Mouse (Mus musculus): ENCODE results near the gene Itih5. TPM values are rescaled to one million over a fixed set of nuclear protein-coding genes. Genes with fewer than 3 reads are reported as not detected.

Gene Itih5
- total RNA-seq, 2 experiments from 2014 or later, result 9.2 to 12.0 TPM

GRCm38 (mm10) chr2:10250926-10251325 lies 97.6 kb downstream of the Itih5 start:
- no peak for DNase-seq (ENCODE audit: extremely low spot score in 1 of 2, low spot score in 2 of 2)
- intact Hi-C loops (cut with DNase I), result no loop called here

- DNase-seq (ENCODE audit: extremely low spot score in 1 of 2, low spot score in 2 of 2), result no peak
- intact Hi-C loops (cut with DNase I), result no loop called here
Observed at GRCm38 (mm10) chr2:10251466-10251865, 98.1 kb downstream of the Itih5 start.

- no peak for DNase-seq (ENCODE audit: extremely low spot score in 1 of 2, low spot score in 2 of 2)
- intact Hi-C loops (cut with DNase I), result no loop called here
Observed at GRCm38 (mm10) chr2:10252016-10252415, 98.6 kb downstream of the Itih5 start.

- DNase-seq (ENCODE audit: extremely low spot score in 1 of 2, low spot score in 2 of 2), result no peak
- intact Hi-C loops (cut with DNase I), result no loop called here
Observed at GRCm38 (mm10) chr2:10253351-10253750, 100.0 kb downstream of the Itih5 start.

GRCm38 (mm10) chr2:10256949-10257348 lies 103.6 kb downstream of the Itih5 start:
- intact Hi-C loops (cut with DNase I), result no loop called here
- DNase-seq (ENCODE audit: extremely low spot score in 1 of 2, low spot score in 2 of 2), result no peak

- intact Hi-C loops (cut with DNase I), result no loop called here
- DNase-seq (ENCODE audit: extremely low spot score in 1 of 2, low spot score in 2 of 2), result no peak
Observed at GRCm38 (mm10) chr2:10258312-10258711, 104.9 kb downstream of the Itih5 start.

- intact Hi-C loops (cut with DNase I), result no loop called here
- DNase-seq (ENCODE audit: extremely low spot score in 1 of 2, low spot score in 2 of 2), result no peak
Observed at GRCm38 (mm10) chr2:10260109-10260508, 106.7 kb downstream of the Itih5 start.

GRCm38 (mm10) chr2:10261337-10261736 lies 108.0 kb downstream of the Itih5 start:
- DNase-seq (ENCODE audit: extremely low spot score in 1 of 2, low spot score in 2 of 2), result no peak
- intact Hi-C loops (cut with DNase I), result no loop called here

- intact Hi-C loops (cut with DNase I), result no loop called here
- no peak for DNase-seq (ENCODE audit: extremely low spot score in 1 of 2, low spot score in 2 of 2)
Observed at GRCm38 (mm10) chr2:10262722-10263121, 109.4 kb downstream of the Itih5 start.

GRCm38 (mm10) chr2:10263909-10264489 lies 110.6 kb downstream of the Itih5 start:
- DNase-seq (ENCODE audit: extremely low spot score in 1 of 2, low spot score in 2 of 2), result no peak
- intact Hi-C loops (cut with DNase I), result no loop called here

GRCm38 (mm10) chr2:10265881-10266280 lies 112.5 kb downstream of the Itih5 start:
- DNase-seq (ENCODE audit: extremely low spot score in 1 of 2, low spot score in 2 of 2), result no peak
- intact Hi-C loops (cut with DNase I), result no loop called here

GRCm38 (mm10) chr2:10272604-10273115 lies 119.3 kb downstream of the Itih5 start:
- intact Hi-C loops (cut with DNase I), result no loop called here
- DNase-seq (ENCODE audit: extremely low spot score in 1 of 2, low spot score in 2 of 2), result no peak

- intact Hi-C loops (cut with DNase I), result no loop called here
- DNase-seq (ENCODE audit: extremely low spot score in 1 of 2, low spot score in 2 of 2), result no peak
Observed at GRCm38 (mm10) chr2:10273541-10274050, 120.2 kb downstream of the Itih5 start.

- peak; percentile 43 to 82 for DNase-seq (ENCODE audit: extremely low spot score in 1 of 2, low spot score in 2 of 2)
- intact Hi-C loops (cut with DNase I), result no loop called here
Observed at GRCm38 (mm10) chr2:10276194-10276593, 122.8 kb downstream of the Itih5 start.

- intact Hi-C loops (cut with DNase I), result no loop called here
Observed at GRCm38 (mm10) chr2:10283686-10284085, 130.3 kb downstream of the Itih5 start.

GRCm38 (mm10) chr2:10284636-10285270 lies 131.4 kb downstream of the Itih5 start:
- peak in 1 of 2 experiments; percentile 63 for DNase-seq (ENCODE audit: extremely low spot score in 1 of 2, low spot score in 2 of 2)
- intact Hi-C loops (cut with DNase I), result loop anchor here (5.0 kb wide), 1 partner anchor 1612 kb away; no protein-coding TSS in a partner anchor

More at GRCm38 (mm10) chr2:10283686-10284085, 130.3 kb downstream of the Itih5 start:
- no peak for DNase-seq (ENCODE audit: extremely low spot score in 1 of 2, low spot score in 2 of 2)

- no peak for DNase-seq (ENCODE audit: extremely low spot score in 1 of 2, low spot score in 2 of 2)
- intact Hi-C loops (cut with DNase I), result loop anchor here (5.0 kb wide), 1 partner anchor 1614 kb away; no protein-coding TSS in a partner anchor
Observed at GRCm38 (mm10) chr2:10285975-10286374, 132.6 kb downstream of the Itih5 start.

- peak; percentile 40 to 74 for DNase-seq (ENCODE audit: extremely low spot score in 1 of 2, low spot score in 2 of 2)
- intact Hi-C loops (cut with DNase I), result loop anchor here (1.0 to 5.0 kb wide), 3 partner anchors 146 to 1616 kb away; no protein-coding TSS in a partner anchor
Observed at GRCm38 (mm10) chr2:10288142-10288831, 134.9 kb downstream of the Itih5 start.

GRCm38 (mm10) chr2:10288881-10289280 lies 135.5 kb downstream of the Itih5 start:
- intact Hi-C loops (cut with DNase I), result loop anchor here (1.0 to 5.0 kb wide), 3 partner anchors 147 to 1617 kb away; no protein-coding TSS in a partner anchor
- no peak for DNase-seq (ENCODE audit: extremely low spot score in 1 of 2, low spot score in 2 of 2)
